Mouse (Mus musculus) NIH3T3 (cell line): ENCODE results near the gene Dnah7b.
"Not testable (repeated sequence)": the region's sequence is repeated elsewhere in the genome, so short reads cannot be mapped to it uniquely, and the experiment has no call there.

Experiments used
- DNase-seq: peaks from one replicate; pipeline ENCODE4 v3.0.0-alpha.2; 2012; ENCODE audit warnings: low read depth

Gene Dnah7b

DNA sequence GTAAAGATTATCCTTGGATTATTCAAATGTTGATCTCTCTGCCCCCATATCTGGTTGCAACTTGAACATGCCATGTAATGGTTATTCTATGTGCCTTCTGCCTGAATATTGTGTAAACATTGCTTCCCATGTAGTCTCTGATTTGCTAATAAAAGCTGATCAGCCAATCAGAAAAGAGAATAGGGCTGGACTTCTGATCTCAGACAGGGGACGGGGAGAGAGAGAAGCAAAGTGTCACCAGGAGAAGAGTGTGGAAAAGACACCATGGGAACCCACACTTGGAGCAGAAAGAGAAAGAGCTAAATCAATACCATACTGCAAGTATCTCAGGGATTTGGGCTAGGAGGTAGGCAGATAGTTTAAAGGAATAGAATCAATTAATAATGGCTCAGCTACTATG lies at the start of gene Dnah7b:
Dnah7b (plus strand) TSS at position 301 of the 400 bp plus-strand sequence.
- DNase-seq: no peak

DNA sequence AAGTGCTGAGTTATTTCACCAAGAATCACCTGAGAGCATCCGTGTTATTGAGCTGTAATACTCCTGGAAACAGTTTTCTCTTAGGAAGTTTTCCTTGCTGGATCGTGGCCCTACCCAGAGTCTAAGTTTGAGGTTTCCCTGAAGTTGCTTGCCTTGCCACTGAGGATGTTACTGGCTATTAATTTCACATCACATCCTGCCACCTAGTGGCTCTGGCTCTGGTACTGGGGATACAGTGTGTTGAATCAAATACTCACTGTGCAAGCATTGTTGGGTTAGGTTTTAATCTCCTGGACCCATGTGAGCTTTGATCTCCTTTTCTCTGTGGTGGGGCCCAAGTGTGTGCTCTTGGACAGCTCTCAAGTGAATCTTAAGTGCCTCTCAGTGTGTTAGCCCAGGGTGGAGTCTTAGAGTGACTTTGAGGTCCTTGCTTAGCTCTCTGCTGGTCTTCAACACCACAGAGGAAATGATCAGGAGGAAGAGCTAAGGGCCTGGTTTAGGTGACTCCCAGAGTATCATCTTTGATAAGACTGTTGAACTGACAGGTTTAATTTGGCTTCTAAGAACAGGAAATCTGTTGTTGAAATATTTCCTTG lies 47.6 kb upstream of the Dnah7b start:
- peak; percentile 63 for DNase-seq

DNA sequence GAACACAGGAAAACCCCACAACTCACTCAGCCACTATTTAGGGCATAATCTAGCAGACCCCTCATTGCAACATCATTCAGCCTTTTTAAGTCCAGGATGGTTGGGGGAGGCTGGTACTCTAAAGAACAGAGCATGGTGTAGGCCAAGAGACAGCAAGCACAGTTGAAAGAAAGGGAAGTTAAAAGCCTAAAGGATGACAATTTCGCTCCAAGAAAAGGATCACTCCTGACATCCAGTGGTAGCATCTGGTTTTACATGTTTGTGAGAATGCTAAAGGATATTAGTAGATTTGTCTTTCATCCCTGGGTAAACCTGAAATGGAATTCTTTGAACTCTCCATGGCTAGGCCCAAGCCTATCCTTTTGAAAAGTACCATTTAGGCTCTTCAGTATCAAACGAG lies 43.9 kb upstream of the Dnah7b start:
- peak; percentile 69 for DNase-seq

DNA sequence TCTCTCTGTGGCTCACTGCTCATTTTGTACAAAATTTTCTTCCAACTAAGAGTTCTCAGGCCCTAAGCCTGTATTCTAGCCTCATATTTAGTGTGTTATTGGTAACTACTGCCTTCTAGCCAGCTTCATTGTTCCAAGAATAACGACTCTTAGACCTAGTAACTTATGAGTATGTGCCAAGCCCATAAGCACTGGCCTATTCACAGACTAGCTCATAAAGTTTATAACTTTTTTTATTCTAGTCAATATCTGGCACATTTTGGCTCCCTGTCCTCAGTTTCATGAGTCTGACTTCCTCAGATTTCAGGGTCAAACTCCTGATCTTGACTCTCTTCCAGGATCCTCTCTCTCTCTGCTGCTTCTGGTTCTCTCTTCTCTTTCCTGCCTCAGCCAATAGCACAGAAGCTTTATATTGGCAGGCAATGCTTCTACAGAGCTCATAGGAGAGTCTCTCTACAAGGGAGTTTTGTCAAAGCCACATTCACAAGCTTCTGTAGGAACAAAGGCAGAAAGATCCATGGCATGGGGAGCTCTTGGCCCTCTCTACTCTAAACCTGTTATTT lies 34.0 kb upstream of the Dnah7b start:
- DNase-seq: no peak

DNA sequence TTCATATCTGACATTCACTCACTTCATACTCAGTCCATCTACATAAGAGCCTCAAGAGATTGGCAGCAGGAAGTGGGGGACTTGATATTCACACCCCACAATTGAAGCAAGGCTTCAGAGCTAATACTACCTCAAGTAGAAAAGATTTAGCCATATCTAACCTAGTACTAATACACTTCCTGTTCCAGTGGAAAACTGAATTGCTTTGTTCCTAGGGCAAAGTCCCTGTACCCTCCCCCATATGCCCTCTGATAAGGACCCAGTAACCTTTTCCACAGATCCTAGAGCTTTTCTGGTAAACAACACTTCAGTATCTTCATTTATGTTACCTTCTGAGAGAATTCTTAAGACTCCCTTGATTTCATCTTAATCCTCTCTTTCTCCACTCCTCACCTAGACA lies 17.9 kb upstream of the Dnah7b start:
- DNase-seq: no peak

DNA sequence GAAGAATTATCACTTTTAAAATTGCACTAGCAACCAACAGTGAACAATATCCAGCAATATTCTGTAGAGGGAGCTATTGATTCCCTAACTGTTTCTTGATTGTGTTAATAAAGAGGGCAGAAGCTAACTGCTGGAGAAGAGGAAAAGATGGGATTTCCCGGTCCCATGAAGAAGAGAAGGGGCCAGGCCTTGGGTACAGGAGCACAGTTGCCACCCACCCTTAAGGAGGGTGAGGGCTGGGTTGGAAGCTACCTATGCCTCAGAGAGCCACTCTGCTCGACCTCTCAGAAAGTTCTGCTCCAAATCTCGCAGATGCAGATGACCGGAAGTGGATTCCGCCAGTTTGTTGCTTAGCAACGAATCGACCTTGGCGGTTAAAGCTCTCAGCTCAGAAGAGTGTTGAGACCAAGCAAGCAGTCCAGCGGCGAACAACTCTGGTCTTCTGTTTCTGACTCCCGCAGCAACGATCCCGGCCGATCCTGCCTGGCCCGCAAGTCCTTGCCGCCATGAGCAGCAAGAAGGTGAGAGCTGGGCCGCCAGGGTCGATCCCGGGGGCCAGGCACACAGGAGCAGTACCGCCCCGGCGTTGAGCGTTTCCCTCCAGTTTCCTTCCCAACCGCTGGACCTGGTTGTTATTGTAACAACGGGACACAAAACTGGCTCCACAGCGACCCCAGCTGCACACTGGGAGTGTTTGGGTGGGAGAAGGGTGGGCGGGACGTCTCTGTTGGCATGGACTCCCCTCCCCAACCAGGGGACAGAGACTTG lies 553 bp downstream of the Dnah7b start:
- DNase-seq: peak; percentile 62

DNA sequence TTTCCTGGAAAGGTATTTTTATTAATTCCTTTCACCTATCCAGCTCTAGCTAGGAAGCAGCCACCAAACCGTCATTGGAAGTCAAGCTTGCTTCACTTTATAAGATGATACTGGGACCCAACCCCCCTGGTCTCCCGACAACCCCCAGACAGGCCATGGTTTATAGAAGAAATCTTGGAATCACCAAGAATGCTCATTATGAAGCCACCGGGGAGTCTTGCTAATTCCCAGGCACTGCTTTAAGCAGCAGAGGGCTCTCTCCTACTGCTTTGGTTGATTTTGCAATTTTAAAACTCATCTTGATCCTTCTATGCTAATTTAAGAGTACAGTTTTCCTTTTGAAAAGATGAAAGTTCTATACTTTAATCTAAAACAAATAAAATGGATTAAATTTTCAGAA lies 2.7 kb downstream of the Dnah7b start:
- not testable (repeated sequence) for DNase-seq

DNA sequence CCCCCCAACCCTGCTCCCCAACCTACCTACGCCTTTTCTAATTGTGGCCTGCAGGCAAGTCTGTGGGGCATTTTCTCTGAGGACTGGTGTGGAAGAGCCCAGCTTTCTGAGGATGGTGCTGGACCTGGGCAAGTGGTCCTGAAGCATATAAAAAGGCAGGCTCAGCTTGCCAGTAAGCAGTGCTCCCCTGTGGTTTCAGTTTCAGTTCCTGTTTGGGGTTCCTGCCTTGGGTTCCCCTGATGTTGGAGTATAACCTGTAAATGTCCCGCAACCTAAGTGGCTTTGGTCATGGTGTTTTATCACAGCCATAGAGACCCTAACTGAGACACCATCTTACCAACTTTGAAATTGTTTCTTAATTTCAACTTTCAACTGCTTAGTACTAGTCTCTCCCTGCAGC lies 11.8 kb downstream of the Dnah7b start:
- DNase-seq: no peak

DNA sequence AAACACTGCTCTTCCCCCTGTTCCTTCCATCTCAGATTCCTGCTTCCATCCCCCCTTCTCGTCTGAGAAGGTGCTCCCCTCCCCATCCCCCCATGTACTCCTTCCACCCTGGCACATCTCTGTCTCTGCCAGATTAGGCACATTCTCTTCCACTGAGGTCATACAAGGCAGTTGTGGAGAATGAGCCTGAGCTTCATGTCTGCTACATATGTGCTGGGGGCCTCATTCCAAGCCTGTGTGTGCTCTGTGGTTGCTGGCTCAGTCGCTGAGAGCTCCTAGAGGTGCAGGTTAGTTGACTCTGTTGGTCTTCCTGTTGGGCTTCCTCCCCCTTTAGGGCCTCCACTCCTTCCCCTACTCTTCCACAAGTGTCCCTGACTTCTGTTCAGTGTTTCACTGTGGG lies 34.4 kb downstream of the Dnah7b start:
- DNase-seq: no peak

DNA sequence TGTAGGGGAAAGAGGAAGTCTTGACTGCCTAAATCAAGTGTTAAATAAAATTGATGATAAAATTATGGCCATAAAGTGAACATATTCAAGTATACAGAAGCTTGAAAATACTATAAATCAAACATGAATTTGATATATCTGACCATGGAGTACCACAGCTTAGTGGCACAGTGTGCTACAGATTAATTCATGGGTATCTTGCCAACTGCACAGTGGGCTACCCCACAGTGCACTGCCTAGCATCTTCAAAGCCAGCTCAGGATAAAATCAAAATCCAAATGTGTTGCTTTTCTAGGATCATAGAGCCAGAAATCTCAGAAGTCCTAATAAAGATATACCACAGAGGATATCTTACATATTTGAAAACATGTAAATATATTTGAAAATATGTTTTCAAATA lies 46.5 kb downstream of the Dnah7b start:
- DNase-seq: not testable (repeated sequence)

DNA sequence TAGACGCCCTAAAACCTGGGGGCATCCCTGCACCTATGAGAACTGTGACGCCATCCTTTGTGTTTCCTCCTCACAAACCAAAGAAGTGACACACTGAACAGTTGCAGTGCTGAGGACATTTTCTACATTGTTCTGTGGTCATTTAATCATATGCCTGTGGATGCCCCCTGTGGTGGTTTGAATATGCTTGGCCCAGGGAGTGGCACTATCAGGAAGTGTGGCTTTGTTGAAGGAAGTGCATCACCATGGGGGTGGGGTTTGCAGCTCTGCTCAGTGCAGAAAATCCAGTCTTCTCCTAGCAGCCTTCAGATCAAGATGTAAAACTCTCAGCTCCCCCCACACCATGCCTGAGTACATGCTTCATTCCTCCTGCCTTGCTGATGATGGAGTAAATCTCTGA lies 51.1 kb downstream of the Dnah7b start:
- DNase-seq: not testable (repeated sequence)

DNA sequence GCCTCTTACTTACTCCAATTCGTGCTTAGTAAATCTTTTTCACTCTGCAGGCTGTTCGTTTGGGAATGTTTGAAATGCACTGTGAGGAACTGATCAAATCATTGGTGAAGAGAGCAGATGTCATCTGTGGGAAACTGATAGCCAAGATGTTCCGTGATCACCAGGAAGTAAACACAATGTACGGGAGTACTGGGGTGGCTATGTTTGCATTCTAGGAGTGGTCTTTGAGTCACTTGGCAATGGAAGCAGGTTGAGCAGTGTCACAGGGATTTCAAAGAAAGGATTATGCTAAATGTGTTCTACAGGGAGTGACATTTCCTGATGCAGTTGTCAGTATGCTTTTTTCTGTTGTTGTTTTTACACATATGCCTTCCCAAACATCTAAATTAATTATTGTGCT lies 61.9 kb downstream of the Dnah7b start:
- no peak for DNase-seq

DNA sequence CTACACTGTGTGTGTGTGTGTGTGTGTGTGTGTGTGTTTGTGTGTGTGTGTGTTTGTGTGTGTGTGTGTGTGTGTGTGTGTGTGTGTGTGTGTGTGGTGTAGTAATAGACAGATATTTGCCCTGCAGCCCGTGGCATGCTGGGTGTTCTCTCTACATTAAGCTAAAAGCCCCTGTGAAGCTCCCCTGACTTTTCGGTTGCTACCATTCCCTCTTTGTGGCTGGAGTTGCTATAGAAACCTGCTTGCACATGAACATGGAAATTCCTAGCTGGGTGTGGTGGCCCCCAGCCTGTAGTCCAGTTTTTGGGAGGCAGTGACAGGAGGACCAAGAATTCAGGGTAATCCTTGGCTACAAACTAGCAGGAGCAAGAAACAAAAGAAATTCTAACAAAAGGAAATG lies 130.7 kb downstream of the Dnah7b start:
- not testable (repeated sequence) for DNase-seq

DNA sequence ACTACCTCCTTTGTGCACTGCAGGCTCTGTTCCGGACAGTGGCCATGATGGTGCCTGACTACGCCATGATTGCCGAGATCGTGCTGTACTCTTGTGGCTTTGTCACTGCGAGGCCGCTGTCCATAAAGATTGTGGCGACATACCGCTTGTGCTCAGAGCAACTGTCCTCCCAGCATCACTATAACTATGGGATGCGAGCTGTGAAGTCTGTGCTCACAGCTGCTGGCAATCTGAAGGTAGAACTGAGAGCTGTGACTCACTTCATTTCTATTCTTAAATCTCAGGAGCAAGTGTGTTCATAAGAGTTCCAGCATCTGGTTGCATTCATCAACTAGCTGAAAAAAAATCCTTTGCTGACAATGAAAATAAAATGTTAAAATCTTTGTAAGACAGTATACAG lies 135.1 kb downstream of the Dnah7b start:
- not testable (repeated sequence) for DNase-seq

DNA sequence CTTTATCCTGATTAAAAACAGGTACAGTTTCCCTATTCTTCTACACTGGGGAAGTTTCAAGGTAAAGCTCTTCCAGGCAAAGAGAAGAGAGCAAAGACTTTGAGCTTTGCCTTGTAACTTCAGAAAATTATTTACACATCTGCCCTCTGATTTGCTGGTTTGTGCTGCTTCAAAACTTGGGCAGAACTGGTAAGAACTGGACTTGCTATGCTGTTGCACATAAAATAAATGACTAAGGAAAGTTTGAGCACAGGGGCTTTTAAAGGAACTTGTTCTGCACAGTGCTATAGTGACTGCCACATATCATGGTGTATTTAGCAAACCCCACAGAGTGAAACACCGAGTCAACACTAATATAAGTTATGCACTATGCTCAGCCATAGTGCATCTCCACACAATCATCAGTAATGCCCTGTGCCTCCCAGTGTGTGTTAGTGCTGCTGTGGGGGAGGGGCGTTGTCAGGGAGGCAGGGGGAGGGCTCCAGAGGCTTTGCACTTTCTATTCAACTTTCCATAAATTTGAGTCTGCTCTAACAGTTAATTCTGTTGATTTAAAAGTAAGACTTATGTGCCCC lies 144.0 kb downstream of the Dnah7b start:
- DNase-seq: not testable (repeated sequence)

DNA sequence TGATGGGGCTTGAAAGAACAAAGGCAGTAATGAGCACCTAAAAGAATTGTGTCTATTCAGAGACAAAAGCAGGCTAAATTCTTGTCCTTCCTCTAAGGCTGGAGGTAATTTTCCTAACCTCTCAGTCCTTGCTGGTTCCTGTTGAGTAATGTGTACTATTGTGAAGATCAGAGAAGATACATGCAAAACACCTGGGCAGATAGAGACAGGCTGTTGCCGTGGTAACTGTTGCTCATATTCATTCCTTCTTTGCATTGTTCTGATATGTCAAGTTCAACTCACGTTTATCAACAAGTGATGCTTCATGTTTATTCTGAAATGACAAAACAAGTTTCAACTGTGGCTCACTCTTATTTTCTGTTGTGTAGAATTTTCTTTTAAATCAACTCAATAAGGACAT lies 156.6 kb downstream of the Dnah7b start:
- not testable (repeated sequence) for DNase-seq

DNA sequence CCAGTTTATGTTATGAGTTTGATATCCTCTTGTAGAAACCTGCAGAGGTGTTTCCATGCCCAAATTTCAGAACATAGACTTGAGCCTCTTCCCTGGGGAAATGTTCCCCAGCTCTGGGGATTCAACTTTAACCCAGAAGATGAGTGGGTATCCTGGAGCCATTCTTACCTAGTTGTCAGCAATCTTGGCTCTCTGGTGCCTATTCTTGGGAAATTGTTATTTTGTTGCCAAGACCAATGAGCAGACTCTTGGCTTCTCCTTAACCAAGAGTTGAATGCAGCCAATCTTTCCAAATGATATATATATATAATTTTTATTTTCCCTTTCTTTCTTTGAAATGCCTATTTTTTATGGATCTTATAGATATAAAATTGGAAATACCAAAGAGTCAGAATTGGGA lies 160.0 kb downstream of the Dnah7b start:
- not testable (repeated sequence) for DNase-seq

DNA sequence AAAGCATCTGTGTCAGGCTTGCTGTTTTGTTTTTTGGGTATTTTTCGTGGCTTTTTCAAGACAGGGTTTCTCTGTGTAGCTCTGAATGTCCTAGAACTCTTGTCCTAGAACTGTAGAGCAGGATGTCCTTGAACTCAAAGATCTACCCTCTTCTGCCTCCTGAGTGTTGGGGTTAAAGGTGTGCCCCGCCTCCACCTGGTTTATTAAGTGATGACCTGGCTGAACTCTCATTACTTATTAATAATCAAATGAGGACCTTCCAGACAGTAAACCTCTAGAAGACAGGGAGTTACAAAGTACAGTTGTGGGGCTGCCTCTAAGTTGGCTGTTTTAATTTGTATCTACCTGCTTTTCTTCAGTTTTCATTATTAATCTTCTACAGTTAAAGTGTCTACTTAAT lies 202.7 kb downstream of the Dnah7b start:
- DNase-seq: not testable (repeated sequence)

DNA sequence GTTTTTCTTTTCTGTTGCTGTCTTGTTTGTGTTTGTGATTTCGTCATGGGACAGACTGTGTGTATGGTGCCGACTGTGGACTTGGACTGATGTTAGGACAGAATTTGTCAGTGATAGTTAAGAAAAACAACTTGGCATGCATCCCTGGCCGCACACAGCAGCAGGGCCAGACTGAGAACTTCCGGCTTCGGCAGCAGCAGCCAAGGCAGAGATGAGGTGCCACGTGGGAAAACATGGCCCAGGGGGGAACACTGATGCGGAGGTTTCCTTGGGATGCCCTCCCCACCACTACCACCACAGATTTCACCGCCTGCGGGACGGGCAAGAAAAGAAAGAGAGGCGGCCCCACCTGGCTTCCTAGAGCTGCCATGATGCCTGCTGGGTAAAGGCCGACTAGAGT lies 205.8 kb downstream of the Dnah7b start:
- no peak for DNase-seq

DNA sequence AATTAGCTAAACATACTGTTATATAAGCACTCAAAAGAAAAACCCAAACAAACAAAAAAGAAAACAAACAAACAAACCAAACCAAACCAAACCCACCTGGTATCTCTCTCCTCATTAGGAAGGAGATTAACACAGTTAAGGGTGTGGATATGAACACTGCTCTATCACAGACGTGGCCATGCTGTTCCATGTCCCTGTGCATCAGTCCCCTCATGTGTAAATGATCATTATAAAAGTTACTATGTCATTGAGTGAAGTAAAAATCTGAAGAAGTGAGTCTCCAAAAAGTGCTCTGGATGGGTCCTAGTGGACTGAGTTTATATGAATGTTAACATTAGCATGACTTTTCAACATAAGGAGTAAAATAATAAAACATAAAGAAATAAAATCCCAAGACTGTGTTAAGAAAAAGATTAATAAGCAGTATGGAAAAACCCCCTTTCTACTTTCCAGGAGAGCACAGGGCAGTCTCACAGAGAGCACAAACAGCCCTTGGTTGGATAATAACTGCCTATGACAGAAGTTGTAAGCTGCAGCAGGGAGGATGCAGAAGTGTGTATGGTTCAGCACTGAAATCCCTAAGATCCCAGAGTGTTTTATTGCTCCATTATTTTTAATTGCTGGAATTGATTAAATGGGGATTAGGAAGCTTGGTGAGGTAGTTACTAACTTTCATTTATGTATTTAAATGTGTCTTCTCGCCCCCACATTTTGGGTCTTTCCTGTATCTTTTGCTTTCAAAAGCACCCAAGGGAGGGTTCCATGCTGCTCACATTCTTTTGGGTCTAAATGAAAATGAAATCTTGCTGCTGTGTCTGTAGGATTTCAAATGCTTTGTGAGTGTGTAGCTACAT lies 212.2 kb downstream of the Dnah7b start:
- DNase-seq: not testable (repeated sequence)

DNA sequence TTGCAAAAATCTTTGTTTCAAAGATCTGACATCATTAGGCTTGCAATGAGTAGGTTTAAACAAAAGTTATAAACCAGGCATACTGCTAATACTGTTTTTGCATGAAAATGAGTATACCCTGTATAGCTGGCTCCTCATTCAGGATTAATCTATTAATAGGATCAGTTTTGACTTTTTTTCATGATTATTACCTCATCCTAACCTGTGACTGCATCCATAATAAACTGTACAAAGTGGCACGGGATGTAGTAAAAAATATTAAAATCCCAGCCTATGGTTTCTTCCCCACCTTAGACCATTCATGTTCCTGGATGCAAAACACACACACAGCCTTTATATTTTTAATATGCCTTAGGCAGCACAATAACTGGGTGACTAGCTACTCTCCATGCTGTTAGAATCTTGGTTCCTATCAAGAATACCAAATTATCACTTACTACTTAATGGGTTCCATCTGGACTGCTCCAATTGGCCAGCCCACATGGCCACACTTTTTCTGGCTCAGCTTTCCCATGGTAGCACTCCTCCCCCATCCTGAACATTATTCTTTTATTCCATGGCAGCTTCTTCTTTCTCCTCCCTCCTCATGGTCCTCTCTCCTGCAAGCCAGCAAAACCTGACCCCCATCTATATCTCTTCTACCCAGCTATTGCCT lies 212.9 kb downstream of the Dnah7b start:
- not testable (repeated sequence) for DNase-seq

DNA sequence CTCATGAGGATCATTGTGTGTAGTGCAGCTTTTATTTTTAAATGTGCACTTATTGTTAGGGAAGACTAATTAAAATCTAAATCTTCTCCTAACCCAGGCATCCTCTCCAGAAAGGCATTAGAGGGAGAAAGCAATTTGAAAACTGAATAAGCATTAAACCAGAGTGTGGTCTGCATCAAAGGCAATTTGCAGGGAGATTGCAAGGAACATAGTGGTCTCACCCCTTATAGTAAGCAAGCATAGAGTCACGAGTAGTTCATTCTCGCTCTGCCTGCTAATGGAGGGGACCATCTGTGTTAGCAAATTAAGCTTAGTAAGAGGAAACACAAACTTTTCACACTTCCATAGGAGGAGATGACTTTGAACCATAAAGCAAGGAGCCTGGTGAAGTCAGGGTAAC lies 228.3 kb downstream of the Dnah7b start:
- DNase-seq: not testable (repeated sequence)
